In genomic region chr12:100199891-100200644, GRCm38 (mm10) we compare ENCODE assay signal across 8 mouse cellular contexts. TPM values are rescaled to one million over a fixed set of nuclear protein-coding genes. Genes with fewer than 3 reads are reported as not detected.
A peak's percentile ranks its signal among the peaks of the same experiment; 100 is the strongest.
DNase-seq lines count a peak whose midpoint lies in the region; ATAC-seq and TF ChIP-seq lines count a peak whose summit lies in the region.

No protein-coding gene starts in this region.

- ATAC-seq in hindbrain, embryonic 13.5 days (ENCODE audit: low FRiP score) = peak; percentile 81

- intact Hi-C loops in left cerebral cortex, adult 2 months (cut with DNase I) = loop anchor here (1.0 to 5.0 kb wide), 6 partner anchors 13 to 372 kb away; no protein-coding TSS in a partner anchor

- DNase-seq in R1 (ENCODE audit: low read depth, low spot score) = peak; percentile 50
- peak; percentile 86 for DNase-seq in cerebellum, adult 9-11 months
- DNase-seq in frontal cortex, postnatal 36 days (ENCODE audit: low spot score in 2 of 2) = peak; percentile 45 to 75
- DNase-seq in left cerebral cortex, adult 2 months (ENCODE audit: extremely low spot score in 1 of 2, low spot score in 2 of 2) = peak; percentile 78 to 80
- peak; percentile 49 to 80 for DNase-seq in right cerebral cortex, adult 2 months (ENCODE audit: low spot score in 2 of 2)
- DNase-seq in urinary bladder, postnatal 25 days (ENCODE audit: low spot score) = peak; percentile 63

- peaks cover 3% of the 10 kb centered on the region; the same call in 1 of the 2 replicates for H3K27me3 ChIP-seq in hindbrain, embryonic 13.5 days

- H3K9me3 ChIP-seq in hindbrain, embryonic 13.5 days = no peaks in the 10 kb centered on the region

- H3K4me2 ChIP-seq in hindbrain, embryonic 13.5 days = peak overlapping the region; percentile 92

- H3K4me3 ChIP-seq in hindbrain, embryonic 13.5 days = peak overlapping the region; percentile 99
- peak overlapping the region; percentile 100 for H3K4me3 ChIP-seq in left cerebral cortex, adult 2 months
- peak overlapping the region; percentile 95 for H3K4me3 ChIP-seq in macrophage (ENCODE audit: inconsistent target)

- peaks cover 37% of the 10 kb centered on the region for H3K4me1 ChIP-seq in hindbrain, embryonic 13.5 days (replicated peaks)

- no peak for TF ChIP-seq CTCF in left cerebral cortex, adult 2 months (IDR thresholded peaks at IDR 0.05)

- H3K27ac ChIP-seq in hindbrain, embryonic 13.5 days = peak overlapping the region; percentile 93
- peak overlapping the region; percentile 99 for H3K27ac ChIP-seq in left cerebral cortex, adult 2 months
- H3K27ac ChIP-seq in macrophage = peak overlapping the region; percentile 83

- peaks cover 56% of the 10 kb centered on the region for H3K79me2 ChIP-seq in macrophage (ENCODE audit: inconsistent target)

- H3K36me3 ChIP-seq in hindbrain, embryonic 13.5 days = peaks cover 24% of the 10 kb centered on the region
- H3K36me3 ChIP-seq in macrophage (ENCODE audit: inconsistent target) = peaks cover 29% of the 10 kb centered on the region

- WGBS in hindbrain, embryonic 13.5 days = under 1% methylated on average over 59 of the region's 86 CpGs
- 0% methylated on average over 68 of the region's 86 CpGs for WGBS in macrophage (ENCODE audit: missing documents)

- peak overlapping the region; percentile 98 for H3K9ac ChIP-seq in hindbrain, embryonic 13.5 days

RNA-seq across cellular contexts. Expression of gene Calm1, which starts 0.8 kb away (rescaled TPM):
- 2,269 and 2,272 TPM in 2 replicates for polyA plus RNA-seq in hindbrain, embryonic 13.5 days (2015; fragmentation: Nextera tagmentation; extraction: Ambion mirVana)
- 1,000 to 10,000 TPM; 2,238 to 2,247 TPM for total RNA-seq in left cerebral cortex, adult 2 months (2021)
- 100 to 1,000 TPM in 25 of 26 experiments, 10 to 100 TPM in 1; 91.7 to 505 (median 186) TPM for total RNA-seq in macrophage (2018; cell fraction: chromatin; rRNA removed)
- total RNA-seq in macrophage (2018; cell fraction: cytosol; rRNA removed) = 100 to 1,000 TPM; 368 to 452 (median 415) TPM
- 100 to 1,000 TPM; 131 to 300 (median 226) TPM for total RNA-seq in macrophage (2018; cell fraction: nucleus; rRNA removed)
- polyA plus RNA-seq in macrophage (2018) = 353 to 525 TPM (median 432 TPM) in 3 replicates

RNA-seq across cellular contexts. Expression of gene Nrde2, which starts 40.6 kb away (rescaled TPM):
- polyA plus RNA-seq in hindbrain, embryonic 13.5 days (2015; fragmentation: Nextera tagmentation; extraction: Ambion mirVana) = 14.4 and 14.9 TPM in 2 replicates
- total RNA-seq in left cerebral cortex, adult 2 months (2021) = 10 to 100 TPM; 17.3 to 21.9 TPM
- total RNA-seq in macrophage (2018; cell fraction: chromatin; rRNA removed) = 10 to 100 TPM in 25 of 26 experiments, 1 to 10 TPM in 1; 9.8 to 43.9 (median 29.8) TPM
- 10 to 100 TPM in 12 of 26 experiments, 1 to 10 TPM in 14; 3.4 to 13.2 (median 9.8) TPM for total RNA-seq in macrophage (2018; cell fraction: cytosol; rRNA removed)
- total RNA-seq in macrophage (2018; cell fraction: nucleus; rRNA removed) = 10 to 100 TPM in 20 of 26 experiments, 1 to 10 TPM in 6; 6.4 to 29.5 (median 15.3) TPM
- polyA plus RNA-seq in macrophage (2018) = 10.0 to 19.9 TPM (median 11.5 TPM) in 3 replicates

Comparison
In these comparisons a context has a peak if more than half of its experiments do, and no peak if none do; other contexts are left out.
1. Peak in every context shown above with its lines: DNase-seq, ATAC-seq, H3K4me3 ChIP-seq and H3K27ac ChIP-seq.